Comparison of ENCODE assay signal across 25 mouse cellular contexts in genomic region chr7:118526967-118527366, GRCm38 (mm10). TPM values are rescaled to one million over a fixed set of nuclear protein-coding genes. Genes with fewer than 3 reads are reported as not detected.
DNase-seq lines count a peak whose midpoint lies in the region; ATAC-seq and TF ChIP-seq lines count a peak whose summit lies in the region.
"Had no signal": no experiment of that assay in that cellular context is flagged by ENCODE, and none has a peak within 500 bp of the region (broad histone marks: within the 10 kb centered on the region; RNA-seq: fewer than 3 reads in every experiment).

No protein-coding gene starts in this region.

- intact Hi-C loops in left cerebral cortex, postnatal 4 days (cut with DNase I): no loop called here

- peak; percentile 34 for DNase-seq in adrenal gland, adult 2 months
- no peak for DNase-seq in adrenal gland, adult 8-10 months
- DNase-seq in Patski (ENCODE audit: low read depth, low spot score): no peak
- no peak for DNase-seq in stomach, postnatal 0 days (ENCODE audit: low spot score)
- DNase-seq in Muller cell, postnatal 12 days (ENCODE audit: inconsistent ontology term): no peak
- no peak for DNase-seq in left cerebral cortex, postnatal 4 days
- DNase-seq: adrenal gland, postnatal 14 days; cerebellum, adult 11 months; cerebellum, adult 18-20 months; cerebellum, adult 8-10 months; cerebellum, adult 9-11 months; cerebellum, postnatal 14 days; cerebellum, postnatal 36 days; embryo, embryonic 11 days had no signal

- peaks cover 8% of the 10 kb centered on the region; the same call in 1 of the 2 replicates for H3K36me3 ChIP-seq in stomach, postnatal 0 days (ENCODE audit: control insufficient read depth, insufficient read depth, low read length)

- POLR2A ChIA-PET in Patski (lab: Charles Lee): no interaction called here

- no peak overlapping the region for H3K4me2 ChIP-seq in stomach, postnatal 0 days (replicated peaks; ENCODE audit: low read depth)
- H3K4me2 ChIP-seq: embryonic facial prominence, embryonic 13.5 days; embryonic facial prominence, embryonic 15.5 days; forebrain, embryonic 12.5 days had no signal

- in situ Hi-C loops in Patski (cut with MboI; ENCODE audit: low pct_unique_long_range_greater_than_20kb): loop anchor here (5.0 kb wide), 1 partner anchor 65 kb away; no protein-coding TSS in a partner anchor

- H3K9me3 ChIP-seq in stomach, postnatal 0 days (ENCODE audit: control insufficient read depth, low read length): no peaks in the 10 kb centered on the region
- H3K9me3 ChIP-seq: embryonic facial prominence, embryonic 13.5 days; embryonic facial prominence, embryonic 15.5 days; forebrain, embryonic 10.5 days; forebrain, embryonic 12.5 days had no signal

- no peaks in the 10 kb centered on the region for H3K27me3 ChIP-seq in Patski
- H3K27me3 ChIP-seq in stomach, postnatal 0 days (ENCODE audit: control insufficient read depth, insufficient read depth, low read length): no peaks in the 10 kb centered on the region
- H3K27me3 ChIP-seq: embryonic facial prominence, embryonic 13.5 days; embryonic facial prominence, embryonic 15.5 days; forebrain, embryonic 12.5 days had no signal

- 76% methylated on average over 4 of the region's 4 CpGs for WGBS in stomach, postnatal 0 days

- peak; percentile 57 for ATAC-seq in Patski
- peak; percentile 65 for ATAC-seq in stomach, postnatal 0 days (ENCODE audit: low FRiP score, low TSS enrichment)
- ATAC-seq: activated CD4-positive, CD25-positive, alpha-beta regulatory T cell, adult 4 months; forebrain, embryonic 14.5 days; forebrain, embryonic 16.5 days had no signal

- no peak overlapping the region for H3K4me3 ChIP-seq in stomach, postnatal 0 days (ENCODE audit: low read depth, low read length)
- H3K4me3 ChIP-seq: embryonic facial prominence, embryonic 13.5 days; embryonic facial prominence, embryonic 15.5 days; erythroblast, embryonic 14.5 days; forebrain, embryonic 10.5 days; forebrain, embryonic 12.5 days had no signal

- no peak overlapping the region for H3K27ac ChIP-seq in stomach, postnatal 0 days (replicated peaks)
- H3K27ac ChIP-seq: embryonic facial prominence, embryonic 13.5 days; embryonic facial prominence, embryonic 15.5 days; forebrain, embryonic 10.5 days; forebrain, embryonic 12.5 days had no signal

- no peak for TF ChIP-seq CTCF in Patski (IDR thresholded peaks at IDR 0.05)
- TF ChIP-seq CTCF in stomach, postnatal 0 days (IDR thresholded peaks at IDR 0.05; ENCODE audit: low read depth): no peak

- no peak for TF ChIP-seq EP300 in stomach, postnatal 0 days (optimal IDR thresholded peaks at IDR 0.05)

- CTCF ChIA-PET in Patski (lab: Charles Lee): interaction anchor here (0.8 to 1.8 kb wide), 2 partner anchors 8 to 90 kb away, joined by 3 to 6 read pairs; no protein-coding TSS in a partner anchor

- no peak overlapping the region for H3K9ac ChIP-seq in stomach, postnatal 0 days (ENCODE audit: low read length)
- H3K9ac ChIP-seq: embryonic facial prominence, embryonic 13.5 days; embryonic facial prominence, embryonic 15.5 days; forebrain, embryonic 12.5 days had no signal

- no peaks in the 10 kb centered on the region for H3K4me1 ChIP-seq in stomach, postnatal 0 days (replicated peaks; ENCODE audit: control insufficient read depth, insufficient read depth)
- H3K4me1 ChIP-seq: embryonic facial prominence, embryonic 13.5 days; embryonic facial prominence, embryonic 15.5 days had no signal

RNA-seq across cellular contexts. Expression of gene Coq7, which starts 6.2 kb away (rescaled TPM):
- 10 to 100 TPM; 28.3 to 52.0 TPM for total RNA-seq in adrenal gland, adult 2 months (2021)
- 32.3 and 37.0 TPM in 2 replicates for polyA plus RNA-seq in adrenal gland, adult 2 months (2012; rRNA removed)
- total RNA-seq in adrenal gland, adult 8-10 months (2022): 10 to 100 TPM; 32.3 to 45.2 (median 36.3) TPM
- 61.7 TPM for polyA plus RNA-seq in Patski (2021)
- 83.6 and 86.9 TPM in 2 replicates for polyA plus RNA-seq in stomach, postnatal 0 days (2015; fragmentation: Nextera tagmentation; extraction: Ambion mirVana)
- total RNA-seq in left cerebral cortex, postnatal 4 days (2021): 10 to 100 TPM; 28.2 to 31.2 TPM

RNA-seq across cellular contexts. Expression of gene Itpripl2, which starts 35.2 kb away (rescaled TPM):
- 10 to 100 TPM; 10.4 to 18.6 TPM for total RNA-seq in adrenal gland, adult 2 months (2021)
- 16.4 and 19.5 TPM in 2 replicates for polyA plus RNA-seq in adrenal gland, adult 2 months (2012; rRNA removed)
- 10 to 100 TPM; 13.9 to 20.3 (median 17.1) TPM for total RNA-seq in adrenal gland, adult 8-10 months (2022)
- polyA plus RNA-seq in Patski (2021): 23.7 TPM
- polyA plus RNA-seq in stomach, postnatal 0 days (2015; fragmentation: Nextera tagmentation; extraction: Ambion mirVana): 6.1 and 6.7 TPM in 2 replicates
- 1 to 10 TPM; 3.5 to 3.9 TPM for total RNA-seq in left cerebral cortex, postnatal 4 days (2021)
- polyA plus RNA-seq: erythroblast, embryonic 14.5 days had no signal

RNA-seq across cellular contexts. Expression of gene Tmc7, which starts 57.6 kb away (rescaled TPM):
- under 1 TPM; 0.69 TPM for total RNA-seq in adrenal gland, adult 2 months (2021)
- polyA plus RNA-seq in adrenal gland, adult 2 months (2012; rRNA removed): 0.20 TPM in 2 replicates
- under 1 TPM; 0.29 to 0.73 (median 0.33) TPM for total RNA-seq in adrenal gland, adult 8-10 months (2022)
- 0.24 TPM for polyA plus RNA-seq in Patski (2021)
- 5.9 and 7.0 TPM in 2 replicates for polyA plus RNA-seq in stomach, postnatal 0 days (2015; fragmentation: Nextera tagmentation; extraction: Ambion mirVana)
- 10 to 100 TPM; 13.7 TPM for total RNA-seq in left cerebral cortex, postnatal 4 days (2021)
- total RNA-seq: common myeloid progenitor, adult 5-6 weeks; MEL had no signal
- polyA plus RNA-seq: activated CD4-positive, CD25-positive, alpha-beta regulatory T cell, adult 4 months; C2C12; erythroblast, embryonic 14.5 days had no signal

Comparison
In these comparisons a context has a peak if more than half of its experiments do, and no peak if none do; other contexts are left out.
1. RNA of gene Tmc7, which starts 57.6 kb away (total RNA-seq): 13.7 TPM in left cerebral cortex, postnatal 4 days; 0.69 TPM in adrenal gland, adult 2 months and 0.29 to 0.73 TPM in adrenal gland, adult 8-10 months; every median in the first group is over 4 times any median in the second.